Mouse (Mus musculus): Measurements from ENCODE around the gene Pcdh9. TPM values are rescaled to one million over a fixed set of nuclear protein-coding genes. Genes with fewer than 3 reads are reported as not detected.

Gene Pcdh9
- polyA plus RNA-seq, 1 experiment from 2014 or later, result 25.3 TPM

- no peaks in the 10 kb centered on the region for H3K36me3 ChIP-seq (ENCODE audit: control insufficient read depth, insufficient read depth, low read length)
- 46% methylated on average over 2 of the region's 2 CpGs for WGBS
- H3K27ac ChIP-seq (ENCODE audit: low read length), result no peak overlapping the region
- ATAC-seq (ENCODE audit: insufficient number of reproducible peaks, insufficient read depth, low FRiP score, low read depth), result no peak
- H3K4me1 ChIP-seq (ENCODE audit: control insufficient read depth, insufficient read depth, low read length), result no peaks in the 10 kb centered on the region
- H3K9ac ChIP-seq (replicated peaks; ENCODE audit: low read depth, low read length), result no peak overlapping the region
- H3K4me3 ChIP-seq (ENCODE audit: low read depth, low read length), result no peak overlapping the region
- no peaks in the 10 kb centered on the region for H3K27me3 ChIP-seq (ENCODE audit: control insufficient read depth, insufficient read depth, low read length)
- no peak overlapping the region for H3K4me2 ChIP-seq (replicated peaks; ENCODE audit: low read depth, low read length)
- no peaks in the 10 kb centered on the region for H3K9me3 ChIP-seq (ENCODE audit: control insufficient read depth, low read depth, low read length)
These were observed 602.1 kb downstream of the Pcdh9 start for GRCm38 (mm10) chr14:93288361-93288760.

GRCm38 (mm10) chr14:93287642-93288041 is 602.8 kb downstream of the Pcdh9 start:
- no peaks in the 10 kb centered on the region for H3K27me3 ChIP-seq (ENCODE audit: control insufficient read depth, insufficient read depth, low read length)
- no peak overlapping the region for H3K4me3 ChIP-seq (ENCODE audit: low read depth, low read length)
- no peak overlapping the region for H3K4me2 ChIP-seq (replicated peaks; ENCODE audit: low read depth, low read length)
- no peak overlapping the region for H3K27ac ChIP-seq (ENCODE audit: low read length)
- H3K36me3 ChIP-seq (ENCODE audit: control insufficient read depth, insufficient read depth, low read length), result no peaks in the 10 kb centered on the region
- WGBS, result 42% methylated on average over 1 of the region's 1 CpGs
- ATAC-seq (ENCODE audit: insufficient number of reproducible peaks, insufficient read depth, low FRiP score, low read depth), result no peak
- H3K9ac ChIP-seq (replicated peaks; ENCODE audit: low read depth, low read length), result no peak overlapping the region
- H3K4me1 ChIP-seq (ENCODE audit: control insufficient read depth, insufficient read depth, low read length), result no peaks in the 10 kb centered on the region
- H3K9me3 ChIP-seq (ENCODE audit: control insufficient read depth, low read depth, low read length), result no peaks in the 10 kb centered on the region

GRCm38 (mm10) chr14:93285136-93285535 is 605.3 kb downstream of the Pcdh9 start:
- Histone ChIP-seq H3K4me1 (ENCODE audit: control insufficient read depth, insufficient read depth, low read length) (no peaks in the 10 kb centered on the region), H3K4me3 (ENCODE audit: low read depth, low read length) (no peak overlapping the region), H3K27me3 (ENCODE audit: control insufficient read depth, insufficient read depth, low read length) (no peaks in the 10 kb centered on the region), H3K27ac (ENCODE audit: low read length) (no peak overlapping the region), H3K9ac (replicated peaks; ENCODE audit: low read depth, low read length) (no peak overlapping the region), H3K36me3 (ENCODE audit: control insufficient read depth, insufficient read depth, low read length) (no peaks in the 10 kb centered on the region), H3K9me3 (ENCODE audit: control insufficient read depth, low read depth, low read length) (no peaks in the 10 kb centered on the region), H3K4me2 (replicated peaks; ENCODE audit: low read depth, low read length) (no peak overlapping the region)
- ATAC-seq (ENCODE audit: insufficient number of reproducible peaks, insufficient read depth, low FRiP score, low read depth), result no peak
- WGBS, result 82% methylated on average over 7 of the region's 7 CpGs

- Histone ChIP-seq H3K36me3 (ENCODE audit: control insufficient read depth, insufficient read depth, low read length) (no peaks in the 10 kb centered on the region), H3K9ac (replicated peaks; ENCODE audit: low read depth, low read length) (no peak overlapping the region), H3K9me3 (ENCODE audit: control insufficient read depth, low read depth, low read length) (no peaks in the 10 kb centered on the region), H3K4me1 (ENCODE audit: control insufficient read depth, insufficient read depth, low read length) (no peaks in the 10 kb centered on the region), H3K4me3 (ENCODE audit: low read depth, low read length) (no peak overlapping the region), H3K27me3 (ENCODE audit: control insufficient read depth, insufficient read depth, low read length) (no peaks in the 10 kb centered on the region), H3K27ac (ENCODE audit: low read length) (no peak overlapping the region), H3K4me2 (replicated peaks; ENCODE audit: low read depth, low read length) (no peak overlapping the region)
- ATAC-seq (ENCODE audit: insufficient number of reproducible peaks, insufficient read depth, low FRiP score, low read depth), result no peak
- 59% methylated on average over 3 of the region's 3 CpGs for WGBS
These were observed 606.5 kb downstream of the Pcdh9 start for GRCm38 (mm10) chr14:93284009-93284408.

- no peak overlapping the region for H3K4me3 ChIP-seq (ENCODE audit: low read depth, low read length)
- no peaks in the 10 kb centered on the region for H3K36me3 ChIP-seq (ENCODE audit: control insufficient read depth, insufficient read depth, low read length)
- no peaks in the 10 kb centered on the region for H3K9me3 ChIP-seq (ENCODE audit: control insufficient read depth, low read depth, low read length)
- no peaks in the 10 kb centered on the region for H3K4me1 ChIP-seq (ENCODE audit: control insufficient read depth, insufficient read depth, low read length)
- H3K9ac ChIP-seq (replicated peaks; ENCODE audit: low read depth, low read length), result no peak overlapping the region
- no peak overlapping the region for H3K27ac ChIP-seq (ENCODE audit: low read length)
- H3K4me2 ChIP-seq (replicated peaks; ENCODE audit: low read depth, low read length), result no peak overlapping the region
- H3K27me3 ChIP-seq (ENCODE audit: control insufficient read depth, insufficient read depth, low read length), result no peaks in the 10 kb centered on the region
- ATAC-seq (ENCODE audit: insufficient number of reproducible peaks, insufficient read depth, low FRiP score, low read depth), result no peak
These were observed 614.8 kb downstream of the Pcdh9 start for GRCm38 (mm10) chr14:93275661-93276060.

GRCm38 (mm10) chr14:93274767-93275166 is 615.7 kb downstream of the Pcdh9 start:
- Histone ChIP-seq H3K27ac (ENCODE audit: low read length) (no peak overlapping the region), H3K9me3 (ENCODE audit: control insufficient read depth, low read depth, low read length) (no peaks in the 10 kb centered on the region), H3K36me3 (ENCODE audit: control insufficient read depth, insufficient read depth, low read length) (no peaks in the 10 kb centered on the region), H3K4me2 (replicated peaks; ENCODE audit: low read depth, low read length) (no peak overlapping the region), H3K9ac (replicated peaks; ENCODE audit: low read depth, low read length) (no peak overlapping the region), H3K4me3 (ENCODE audit: low read depth, low read length) (no peak overlapping the region), H3K27me3 (ENCODE audit: control insufficient read depth, insufficient read depth, low read length) (no peaks in the 10 kb centered on the region), H3K4me1 (ENCODE audit: control insufficient read depth, insufficient read depth, low read length) (no peaks in the 10 kb centered on the region)
- ATAC-seq (ENCODE audit: insufficient number of reproducible peaks, insufficient read depth, low FRiP score, low read depth), result no peak

- Histone ChIP-seq H3K4me1 (ENCODE audit: control insufficient read depth, insufficient read depth, low read length) (no peaks in the 10 kb centered on the region), H3K4me2 (replicated peaks; ENCODE audit: low read depth, low read length) (no peak overlapping the region), H3K36me3 (ENCODE audit: control insufficient read depth, insufficient read depth, low read length) (no peaks in the 10 kb centered on the region), H3K9me3 (ENCODE audit: control insufficient read depth, low read depth, low read length) (no peaks in the 10 kb centered on the region), H3K9ac (replicated peaks; ENCODE audit: low read depth, low read length) (no peak overlapping the region), H3K27ac (ENCODE audit: low read length) (no peak overlapping the region), H3K27me3 (ENCODE audit: control insufficient read depth, insufficient read depth, low read length) (no peaks in the 10 kb centered on the region), H3K4me3 (ENCODE audit: low read depth, low read length) (no peak overlapping the region)
- no peak for ATAC-seq (ENCODE audit: insufficient number of reproducible peaks, insufficient read depth, low FRiP score, low read depth)
- 76% methylated on average over 1 of the region's 1 CpGs for WGBS
These were observed 637.1 kb downstream of the Pcdh9 start for GRCm38 (mm10) chr14:93253411-93253810.

- no peak overlapping the region for H3K4me2 ChIP-seq (replicated peaks; ENCODE audit: low read depth, low read length)
- WGBS, result 75% methylated on average over 3 of the region's 3 CpGs
- no peaks in the 10 kb centered on the region for H3K27me3 ChIP-seq (ENCODE audit: control insufficient read depth, insufficient read depth, low read length)
- ATAC-seq (ENCODE audit: insufficient number of reproducible peaks, insufficient read depth, low FRiP score, low read depth), result no peak
- H3K4me1 ChIP-seq (ENCODE audit: control insufficient read depth, insufficient read depth, low read length), result no peaks in the 10 kb centered on the region
- H3K4me3 ChIP-seq (ENCODE audit: low read depth, low read length), result no peak overlapping the region
- no peaks in the 10 kb centered on the region for H3K36me3 ChIP-seq (ENCODE audit: control insufficient read depth, insufficient read depth, low read length)
- H3K27ac ChIP-seq (ENCODE audit: low read length), result no peak overlapping the region
- no peaks in the 10 kb centered on the region for H3K9me3 ChIP-seq (ENCODE audit: control insufficient read depth, low read depth, low read length)
- no peak overlapping the region for H3K9ac ChIP-seq (replicated peaks; ENCODE audit: low read depth, low read length)
These were observed 650.2 kb downstream of the Pcdh9 start for GRCm38 (mm10) chr14:93240263-93240662.

- Histone ChIP-seq H3K27ac (ENCODE audit: low read length) (no peak overlapping the region), H3K9me3 (ENCODE audit: control insufficient read depth, low read depth, low read length) (no peaks in the 10 kb centered on the region), H3K9ac (replicated peaks; ENCODE audit: low read depth, low read length) (no peak overlapping the region), H3K4me2 (replicated peaks; ENCODE audit: low read depth, low read length) (no peak overlapping the region), H3K27me3 (ENCODE audit: control insufficient read depth, insufficient read depth, low read length) (no peaks in the 10 kb centered on the region), H3K4me1 (ENCODE audit: control insufficient read depth, insufficient read depth, low read length) (no peaks in the 10 kb centered on the region), H3K4me3 (ENCODE audit: low read depth, low read length) (no peak overlapping the region), H3K36me3 (ENCODE audit: control insufficient read depth, insufficient read depth, low read length) (no peaks in the 10 kb centered on the region)
- WGBS, result 84% methylated on average over 3 of the region's 3 CpGs
- no peak for ATAC-seq (ENCODE audit: insufficient number of reproducible peaks, insufficient read depth, low FRiP score, low read depth)
These were observed 656.1 kb downstream of the Pcdh9 start for GRCm38 (mm10) chr14:93234333-93234732.
